7 mouse cellular contexts compared by ENCODE assay signal in genomic region chr10:56431600-56432389, GRCm38 (mm10). TPM values are rescaled to one million over a fixed set of nuclear protein-coding genes. Genes with fewer than 3 reads are reported as not detected.
DNase-seq lines count a peak whose midpoint lies in the region; ATAC-seq and TF ChIP-seq lines count a peak whose summit lies in the region.

No protein-coding gene starts in this region.

- no peak for TF ChIP-seq EP300 in liver, postnatal 0 days (IDR thresholded peaks at IDR 0.05; ENCODE audit: low read depth)

- 0 out of 2 replicates have a peak overlapping the region, but pooled peaks have one; percentile 27 for H3K27ac ChIP-seq in heart, embryonic 16.5 days (ENCODE audit: low read length)
- H3K27ac ChIP-seq in liver, postnatal 0 days (ENCODE audit: low read depth), result no peak overlapping the region
- peak overlapping the region; percentile 77 for H3K27ac ChIP-seq in testis, adult 2 months (ENCODE audit: control insufficient read depth, insufficient read depth, low read depth, low read length)

- ATAC-seq in heart, embryonic 16.5 days (replicated peaks; ENCODE audit: extremely low read depth, insufficient read depth, low FRiP score), result peak; percentile 28; the same call in 1 of the 2 replicates
- ATAC-seq in liver, postnatal 0 days, result no peak
- ATAC-seq in activated CD4-positive, CD25-positive, alpha-beta regulatory T cell, adult 4 months, result no peak

- H3K4me3 ChIP-seq in heart, embryonic 16.5 days (ENCODE audit: low read length), result peak overlapping the region; percentile 48
- H3K4me3 ChIP-seq in liver, postnatal 0 days (ENCODE audit: low read depth, low read length), result no peak overlapping the region
- peak overlapping the region; percentile 30 for H3K4me3 ChIP-seq in testis, adult 2 months (ENCODE audit: control insufficient read depth, low read depth, low read length)

- H3K4me2 ChIP-seq in heart, embryonic 16.5 days (ENCODE audit: low read depth, low read length), result peak overlapping the region; percentile 78
- H3K4me2 ChIP-seq in liver, postnatal 0 days (ENCODE audit: low read depth, low read length), result peak overlapping the region; percentile 38

- no peaks in the 10 kb centered on the region for H3K9me3 ChIP-seq in heart, embryonic 16.5 days (replicated peaks; ENCODE audit: control insufficient read depth, low read length)
- no peaks in the 10 kb centered on the region for H3K9me3 ChIP-seq in liver, postnatal 0 days (ENCODE audit: low read length)

- no peaks in the 10 kb centered on the region for H3K27me3 ChIP-seq in heart, embryonic 16.5 days (ENCODE audit: control insufficient read depth, insufficient read depth, low read length)
- H3K27me3 ChIP-seq in liver, postnatal 0 days (ENCODE audit: insufficient read depth, low read length), result no peaks in the 10 kb centered on the region
- H3K27me3 ChIP-seq in testis, adult 2 months (ENCODE audit: control insufficient read depth, insufficient read depth, low read length), result no peaks in the 10 kb centered on the region

- H3K9ac ChIP-seq in heart, embryonic 16.5 days (ENCODE audit: low read length), result peak overlapping the region; percentile 70
- no peak overlapping the region for H3K9ac ChIP-seq in liver, postnatal 0 days (replicated peaks)

- DNase-seq in layer of hippocampus, postnatal 25 days (ENCODE audit: extremely low spot score in 1 of 2, low spot score in 1 of 2), result peak; percentile 6 to 11
- no peak for DNase-seq in layer of hippocampus, adult 11-12 months (ENCODE audit: low spot score)
- DNase-seq in embryo, embryonic 9.5 days (ENCODE audit: extremely low spot score), result peak; percentile 73
- DNase-seq in liver, postnatal 0 days, result no peak

- no peak for TF ChIP-seq POLR2A in testis, adult 2 months (IDR thresholded peaks at IDR 0.05; ENCODE audit: control insufficient read depth, low read depth, low read length)

- H3K4me1 ChIP-seq in heart, embryonic 16.5 days (ENCODE audit: control insufficient read depth, insufficient read depth, low read length), result peaks cover 2% of the 10 kb centered on the region; the same call in 1 of the 2 replicates
- H3K4me1 ChIP-seq in liver, postnatal 0 days (ENCODE audit: insufficient read depth), result no peaks in the 10 kb centered on the region
- H3K4me1 ChIP-seq in testis, adult 2 months (ENCODE audit: control insufficient read depth, insufficient read depth, low read length), result peaks cover 5% of the 10 kb centered on the region

- H3K36me3 ChIP-seq in heart, embryonic 16.5 days (ENCODE audit: control insufficient read depth, insufficient read depth), result no peaks in the 10 kb centered on the region
- H3K36me3 ChIP-seq in liver, postnatal 0 days (replicated peaks; ENCODE audit: insufficient read depth, low read length), result no peaks in the 10 kb centered on the region
- H3K36me3 ChIP-seq in testis, adult 2 months (ENCODE audit: control insufficient read depth, insufficient read depth, low read length), result no peaks in the 10 kb centered on the region

- 13% methylated on average over 23 of the region's 23 CpGs for WGBS in heart, embryonic 16.5 days
- 29% methylated on average over 23 of the region's 23 CpGs for WGBS in liver, postnatal 0 days (ENCODE audit: insufficient replicate concordance)

- TF ChIP-seq CTCF in liver, postnatal 0 days (IDR thresholded peaks at IDR 0.05; ENCODE audit: low read depth), result no peak
- no peak for TF ChIP-seq CTCF in testis, adult 2 months (IDR thresholded peaks at IDR 0.05; ENCODE audit: control insufficient read depth, insufficient read depth, insufficient replicate concordance, low read depth, low read length)

RNA-seq across cellular contexts. Expression of gene Gja1, which starts 54.7 kb away (rescaled TPM):
- total RNA-seq in layer of hippocampus, postnatal 25 days (2021), result 100 to 1,000 TPM; 265 to 310 TPM
- 471 and 489 TPM in 2 replicates for polyA plus RNA-seq in heart, embryonic 16.5 days (2015; fragmentation: Nextera tagmentation; extraction: Ambion mirVana)
- 4.1 and 4.6 TPM in 2 replicates for polyA plus RNA-seq in liver, postnatal 0 days (2015; fragmentation: Nextera tagmentation; extraction: Ambion mirVana)
- polyA plus RNA-seq in testis, adult 2 months (2012; rRNA removed), result 8.3 and 13.6 TPM in 2 replicates
- polyA plus RNA-seq in activated CD4-positive, CD25-positive, alpha-beta regulatory T cell, adult 4 months (2017; shearing (Covaris generic)), result under 1 TPM in 1 of 2 experiments, not detected in 1; 0.21 TPM

Comparison
In these comparisons a context has a peak if more than half of its experiments do, and no peak if none do; other contexts are left out.
1. DNase-seq: peak in layer of hippocampus, postnatal 25 days (2 of 2) and embryo, embryonic 9.5 days (single experiment); none in layer of hippocampus, adult 11-12 months (single experiment) and liver, postnatal 0 days (single experiment).
2. RNA of gene Gja1, which starts 54.7 kb away (polyA plus RNA-seq): 471 to 489 TPM in heart, embryonic 16.5 days; 8.3 to 13.6 TPM in testis, adult 2 months, 4.1 to 4.6 TPM in liver, postnatal 0 days and 0.21 TPM in activated CD4-positive, CD25-positive, alpha-beta regulatory T cell, adult 4 months; every median in the first group is over 10 times any median in the second.